Mouse (Mus musculus): Measurements from ENCODE around the gene Snx32.

GRCm38 (mm10) chr19:5484496-5484895 lies 25.8 kb downstream of the Snx32 start:
- no peak for TF ChIP-seq FOSL1 (IDR thresholded peaks at IDR 0.05; ENCODE audit: insufficient read depth, low read length, poor library complexity, severe bottlenecking)
- TF ChIP-seq CTCF (IDR thresholded peaks at IDR 0.05; ENCODE audit: control insufficient read depth, insufficient read depth, insufficient read length), result no peak
- TF ChIP-seq CEBPB (IDR thresholded peaks at IDR 0.05; ENCODE audit: low read depth), result no peak
- TF ChIP-seq USF1 (IDR thresholded peaks at IDR 0.05; ENCODE audit: low read depth), result no peak
- TF ChIP-seq MAX (IDR thresholded peaks at IDR 0.05), result no peak
